Mouse (Mus musculus) erythroblast, embryonic 14.5 days (primary cell): ENCODE measurements around the gene Dusp11.

Experiments used
- GATA1 ChIP-seq: IDR thresholded peaks from 2 replicates; pipeline ENCODE4 v1.6.1; 2012; ENCODE audit warnings: low read length, inconsistent platforms, mixed read lengths
- TAL1 ChIP-seq: IDR thresholded peaks from 3 replicates; pipeline ENCODE4 v1.6.1; 2012; ENCODE audit warnings: low read length, inconsistent platforms, mixed read lengths

DNA sequence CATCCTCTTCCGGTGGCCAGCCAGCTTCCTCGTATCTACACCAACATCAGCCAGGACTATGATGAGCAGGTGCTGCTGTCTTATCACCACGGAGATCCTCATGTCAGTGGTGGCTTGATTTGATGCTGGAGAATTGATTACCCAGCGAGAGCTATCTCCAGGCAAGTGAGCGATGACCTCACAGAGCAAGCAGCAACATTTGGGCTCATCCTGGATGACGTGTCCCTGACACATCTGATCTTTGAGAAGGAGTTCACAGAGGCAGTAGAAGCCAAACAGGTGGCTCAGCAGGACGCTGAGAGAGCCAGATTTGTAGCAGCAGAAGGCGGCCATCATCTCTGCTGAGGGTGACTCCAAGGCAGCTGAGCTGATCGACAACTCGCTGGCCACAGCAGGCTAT lies 22.8 kb downstream of the Dusp11 start:
- TF ChIP-seq TAL1 = no peak
- TF ChIP-seq GATA1 = no peak
